ENCODE assay signal across 8 mouse cellular contexts in the genomic region with DNA sequence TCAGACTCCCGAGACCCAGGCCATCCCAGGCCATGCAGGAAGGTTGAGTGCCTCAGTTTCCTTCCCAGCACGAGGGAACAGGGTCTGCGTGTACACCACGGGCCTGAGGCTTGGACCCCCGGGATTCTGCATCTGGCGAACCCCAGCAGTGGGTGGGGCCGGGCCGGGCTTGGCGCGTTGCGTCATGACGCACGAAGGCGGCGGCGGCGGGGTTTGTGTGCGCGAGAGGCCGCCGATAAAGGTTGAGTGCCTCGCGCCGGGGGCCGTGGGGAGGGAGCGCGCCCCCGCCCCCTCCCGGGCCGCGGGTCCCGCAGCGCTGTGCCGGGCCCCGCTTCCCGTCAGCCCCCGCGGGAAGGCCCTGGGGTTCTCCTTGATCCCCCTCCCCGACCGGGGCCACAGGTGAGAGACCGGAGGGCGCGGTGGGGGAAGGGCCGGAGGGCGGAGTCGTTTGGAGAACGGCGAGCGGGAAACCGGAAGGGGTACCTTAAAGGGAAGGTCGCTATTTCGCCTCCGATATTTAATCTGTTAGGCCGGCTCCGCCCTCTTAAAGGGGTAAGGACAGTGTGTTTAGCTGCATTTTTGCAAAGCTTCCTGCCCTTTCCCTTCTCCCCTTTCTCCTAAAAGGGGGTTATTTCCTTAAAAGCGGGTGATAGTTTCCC. TPM values are rescaled to one million over a fixed set of nuclear protein-coding genes. Genes with fewer than 3 reads are reported as not detected.
DNase-seq lines count a peak whose midpoint lies in the region; ATAC-seq lines count a peak whose summit lies in the region.

A gene (plus strand): TSS at position 211 of the 659 bp plus-strand sequence.

- no peaks in the 10 kb centered on the region for H3K9me3 ChIP-seq in hindbrain, embryonic 14.5 days (ENCODE audit: control insufficient read depth, low read length)

- peaks cover 22% of the 10 kb centered on the region for H3K4me1 ChIP-seq in hindbrain, embryonic 14.5 days (replicated peaks; ENCODE audit: control insufficient read depth, insufficient read depth, low read length)

- WGBS in hindbrain, embryonic 14.5 days: under 1% methylated on average over 55 of the region's 56 CpGs

- H3K27me3 ChIP-seq in hindbrain, embryonic 14.5 days (ENCODE audit: control insufficient read depth, insufficient read depth, low read length): no peaks in the 10 kb centered on the region

- H3K4me2 ChIP-seq in hindbrain, embryonic 14.5 days (replicated peaks): peak within 1 kb of the TSS; percentile 71

- peak within 1 kb of the TSS; percentile 71 for H3K9ac ChIP-seq in hindbrain, embryonic 14.5 days

- peak within 1 kb of the TSS; percentile 98 for H3K27ac ChIP-seq in hindbrain, embryonic 14.5 days

- H3K4me3 ChIP-seq in hindbrain, embryonic 14.5 days (replicated peaks; ENCODE audit: low read length): peak within 1 kb of the TSS; percentile 57

- DNase-seq in R1 (ENCODE audit: low read depth, low spot score): peak; percentile 94
- peak; percentile 97 to 98 for DNase-seq in cerebellum, postnatal 25 days
- peak; percentile 90 to 91 for DNase-seq in frontal cortex, postnatal 25 days (ENCODE audit: low spot score in 2 of 2)
- DNase-seq in hindbrain, embryonic 14.5 days (ENCODE audit: low spot score): peak; percentile 99
- DNase-seq in layer of hippocampus, postnatal 36 days: peak; percentile 94 to 95
- peak; percentile 97 for DNase-seq in lung, postnatal 36 days
- peak; percentile 96 for DNase-seq in retina, postnatal 1 day
- peak; percentile 87 to 97 for DNase-seq in urinary bladder, adult 18-20 months (ENCODE audit: low spot score in 2 of 2)

- peaks cover 20% of the 10 kb centered on the region for H3K36me3 ChIP-seq in hindbrain, embryonic 14.5 days (replicated peaks; ENCODE audit: control insufficient read depth, insufficient read depth)

- ATAC-seq in hindbrain, embryonic 14.5 days (ENCODE audit: low FRiP score): peak; percentile 89

RNA-seq across cellular contexts. Expression of the gene that starts here (rescaled TPM):
- polyA plus RNA-seq in hindbrain, embryonic 14.5 days (2014; fragmentation: Nextera tagmentation; extraction: Ambion mirVana): 3.6 and 4.2 TPM in 2 replicates
- 10 to 100 TPM; 12.7 to 13.2 TPM for total RNA-seq in layer of hippocampus, postnatal 36 days (2021)

Comparison
In these comparisons a context has a peak if more than half of its experiments do, and no peak if none do; other contexts are left out.
1. Peak in every context shown above with its lines: DNase-seq, ATAC-seq, H3K4me3 ChIP-seq and H3K27ac ChIP-seq.